Mouse (Mus musculus) lung, postnatal 4 days (tissue): ENCODE data around the gene Ighmbp2.
"Not testable (repeated sequence)": the region's sequence is repeated elsewhere in the genome, so short reads cannot be mapped to it uniquely, and the experiment has no call there.

ENCODE experiments used
- DNase-seq, 2 experiments: peaks; one replicate each; pipeline ENCODE4 v3.0.0; 2021

The Ighmbp2 gene

DNA sequence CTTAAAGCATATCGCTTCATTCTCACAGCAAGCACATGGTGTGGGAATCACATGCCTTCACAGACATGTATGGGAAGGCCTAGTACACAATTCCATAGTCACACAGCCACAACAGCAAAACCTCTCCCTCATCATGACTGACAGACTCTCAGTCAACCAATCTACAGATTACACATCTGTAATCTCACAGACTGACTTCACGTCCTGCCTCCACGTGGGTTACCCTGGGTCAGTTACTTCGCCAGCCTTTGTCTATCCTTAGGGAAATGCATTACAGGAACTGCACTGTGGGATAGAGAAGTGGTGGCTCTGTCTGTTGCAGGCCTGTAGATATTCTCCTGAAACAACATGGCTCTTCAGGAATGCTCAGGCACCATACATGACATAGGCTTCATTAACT, 931 bp downstream of the Ighmbp2 start:
- DNase-seq: peak in 1 of 2 experiments; percentile 2

DNA sequence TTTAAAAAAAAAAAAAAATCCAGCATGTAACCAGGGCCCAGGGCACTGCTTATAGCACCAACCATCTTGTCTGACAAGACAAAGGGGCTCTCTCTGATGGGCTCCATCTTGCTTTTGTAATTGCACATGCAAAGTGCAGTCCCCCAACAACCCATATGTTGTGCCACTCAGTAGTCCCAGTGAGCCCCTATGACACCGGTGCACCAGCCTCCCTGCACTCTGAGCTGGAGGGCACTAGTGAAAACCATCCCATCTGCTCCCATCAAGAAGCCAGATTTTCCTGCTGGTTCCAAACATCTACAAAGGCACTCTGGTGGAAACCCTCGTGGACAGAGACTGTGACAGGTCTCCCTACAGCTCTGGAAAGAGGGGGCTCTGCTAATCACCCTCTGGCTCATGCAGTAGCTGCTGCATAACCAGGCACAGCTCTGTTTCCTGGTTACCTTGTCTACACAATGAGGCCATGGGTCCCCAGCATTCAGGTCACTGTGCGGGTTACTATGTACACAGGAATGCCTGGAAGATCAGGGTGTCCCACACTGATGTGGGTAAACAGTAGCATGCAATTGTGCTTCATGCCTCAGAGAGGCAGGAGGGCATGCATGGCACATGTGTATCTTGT, 7.0 kb downstream of the Ighmbp2 start:
- DNase-seq: no peak

DNA sequence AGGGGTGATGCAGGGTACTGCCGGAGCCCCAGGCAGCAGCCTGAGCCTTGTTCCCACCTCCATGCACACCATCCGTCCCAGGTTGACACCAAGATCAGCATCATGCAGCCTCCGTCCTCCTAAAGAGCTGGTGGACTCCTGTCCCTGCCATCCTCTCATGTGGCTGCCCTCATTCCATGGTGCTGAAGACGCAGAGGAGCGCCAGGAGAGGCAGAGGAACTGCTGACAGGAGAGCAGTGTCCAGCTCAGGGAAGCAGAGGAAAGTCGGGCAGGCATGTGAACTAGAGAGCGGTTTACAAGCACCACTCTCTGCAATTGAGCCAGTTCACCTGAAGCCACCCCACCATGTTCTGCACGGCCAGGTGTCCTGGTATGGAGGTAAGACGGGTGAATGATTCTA, 9.5 kb downstream of the Ighmbp2 start:
- peak in 1 of 2 experiments; percentile 15 for DNase-seq

DNA sequence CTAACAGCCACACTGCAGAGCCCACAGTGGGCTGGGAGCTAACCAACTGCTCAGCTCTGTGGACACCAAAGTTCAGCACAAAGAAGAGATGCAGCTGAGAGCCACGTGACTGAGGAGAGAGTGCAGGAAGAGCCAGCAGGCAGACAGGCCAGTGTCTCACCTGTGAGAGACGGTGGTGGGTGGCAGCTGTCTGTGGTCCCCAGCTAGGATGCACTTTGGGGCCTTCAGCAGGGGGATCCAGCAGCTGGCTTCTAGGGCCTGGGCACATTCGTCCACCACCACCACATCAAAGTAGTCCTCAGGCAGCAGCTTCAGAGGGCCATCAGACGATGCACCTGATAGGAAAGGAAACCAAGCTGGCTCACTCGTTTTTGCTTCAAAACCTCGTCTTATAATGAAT, 11.5 kb downstream of the Ighmbp2 start:
- peak in 1 of 2 experiments; percentile 14 for DNase-seq

- DNase-seq: no peak
These were observed 13.0 kb downstream of the Ighmbp2 start for GRCm38 (mm10) chr19:3269803-3270202.

DNA sequence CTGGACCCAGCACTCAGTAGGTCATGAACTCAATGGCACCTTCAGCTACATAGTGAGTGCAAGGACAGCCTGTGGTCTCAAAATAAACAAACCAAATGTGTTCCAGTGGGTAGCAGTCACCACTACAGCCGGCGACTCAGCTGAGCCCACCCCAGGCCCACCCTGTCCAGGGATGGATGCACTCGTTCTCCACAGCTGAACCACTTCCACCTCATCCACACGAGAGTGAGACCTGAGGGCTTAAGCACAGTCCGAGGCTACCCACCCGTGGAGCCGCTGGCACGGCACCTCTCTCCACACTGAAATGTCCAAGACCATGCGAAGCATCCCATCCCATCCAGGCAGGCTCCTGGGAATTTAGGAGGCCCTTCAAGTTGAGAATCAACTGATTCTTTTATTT, 13.5 kb downstream of the Ighmbp2 start:
- DNase-seq: no peak

GRCm38 (mm10) chr19:3268218-3268980, 14.4 kb downstream of the Ighmbp2 start:
- no peak for DNase-seq

DNA sequence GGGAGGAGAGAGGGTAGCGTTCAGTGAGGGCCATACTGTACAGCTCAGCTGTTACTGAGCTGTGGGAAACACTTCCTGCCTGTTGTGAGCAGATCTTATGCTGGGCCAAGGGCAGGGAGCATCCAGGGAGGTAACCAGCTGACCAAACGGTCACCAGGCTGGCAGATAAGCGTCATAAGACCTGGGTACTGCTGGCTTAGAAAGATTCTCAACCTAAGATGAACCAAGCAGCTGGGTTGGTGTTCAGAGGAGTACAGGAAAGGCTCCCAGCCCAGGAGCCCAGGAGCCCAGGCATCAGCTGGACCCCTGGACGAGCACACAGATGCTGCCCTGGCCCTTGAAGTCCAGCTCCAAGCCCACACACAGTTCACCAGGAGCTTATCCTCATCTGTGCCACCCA, 15.5 kb downstream of the Ighmbp2 start:
- no peak for DNase-seq

DNA sequence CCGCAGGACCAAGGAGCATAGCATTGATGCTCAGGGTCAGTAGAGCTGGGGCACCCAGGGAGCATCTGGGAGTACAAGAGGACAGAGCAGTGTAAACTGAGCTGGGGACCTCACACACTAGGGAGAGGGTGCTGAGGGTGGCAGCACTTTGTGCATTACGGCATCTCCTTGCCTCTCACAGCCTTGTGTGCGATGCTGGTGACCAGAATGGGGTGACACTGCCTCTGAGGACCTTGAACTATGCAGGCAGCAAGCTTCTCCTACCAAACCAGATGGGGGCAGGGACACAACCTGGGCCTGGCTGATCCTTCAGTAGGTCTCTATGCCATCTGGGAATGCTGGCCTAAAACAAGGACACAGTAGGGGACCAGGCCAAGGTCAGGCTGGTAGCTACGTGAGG, 16.1 kb downstream of the Ighmbp2 start:
- no peak for DNase-seq

DNA sequence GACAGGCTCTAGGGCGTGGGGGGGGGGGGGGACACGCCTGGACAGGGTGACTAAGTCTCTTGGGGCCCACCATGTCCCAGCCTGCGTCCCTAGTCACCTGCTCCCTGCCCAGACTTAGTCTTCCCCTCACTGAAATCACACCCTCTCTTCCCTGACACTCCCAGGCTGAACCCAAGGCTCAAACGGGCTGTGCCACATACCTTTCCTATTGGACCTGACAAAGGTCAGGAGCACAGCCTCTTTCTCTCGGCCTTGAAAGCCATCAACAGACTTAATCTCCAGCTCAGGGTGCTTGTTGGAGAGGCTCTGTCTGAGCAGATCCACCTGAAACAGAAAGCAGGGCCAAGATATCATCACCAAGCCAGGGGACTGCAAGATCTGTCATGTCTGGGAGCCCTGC, 16.7 kb downstream of the Ighmbp2 start:
- no peak for DNase-seq

- DNase-seq: peak in 1 of 2 experiments; percentile 16
These were observed 17.6 kb downstream of the Ighmbp2 start for GRCm38 (mm10) chr19:3265180-3265579.

GRCm38 (mm10) chr19:3264348-3264747, 18.5 kb downstream of the Ighmbp2 start:
- peak; percentile 2 to 15 for DNase-seq

GRCm38 (mm10) chr19:3261764-3262525, 20.9 kb downstream of the Ighmbp2 start:
- DNase-seq: peak; percentile 3 to 17

DNA sequence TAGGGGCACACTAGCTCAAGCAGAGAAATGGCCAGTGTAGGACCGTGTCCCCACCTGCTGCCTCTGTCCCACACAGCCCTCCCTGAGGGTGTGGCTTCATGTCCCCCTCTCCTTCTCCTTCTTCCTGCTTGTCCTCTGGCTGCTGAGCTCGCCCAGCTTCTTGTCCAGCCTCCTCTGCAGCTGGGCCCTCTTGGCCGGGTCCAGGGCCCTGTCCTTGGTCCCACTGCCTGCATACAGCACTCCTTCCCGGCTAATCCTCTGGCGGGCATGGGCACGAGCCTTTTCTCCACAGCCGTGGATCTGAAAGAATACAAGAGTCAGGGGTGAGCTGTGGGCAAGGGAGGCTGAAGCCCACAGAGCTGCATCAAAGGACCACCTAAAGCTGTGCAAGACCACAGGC, 21.5 kb downstream of the Ighmbp2 start:
- DNase-seq: peak; percentile 2 to 15

DNA sequence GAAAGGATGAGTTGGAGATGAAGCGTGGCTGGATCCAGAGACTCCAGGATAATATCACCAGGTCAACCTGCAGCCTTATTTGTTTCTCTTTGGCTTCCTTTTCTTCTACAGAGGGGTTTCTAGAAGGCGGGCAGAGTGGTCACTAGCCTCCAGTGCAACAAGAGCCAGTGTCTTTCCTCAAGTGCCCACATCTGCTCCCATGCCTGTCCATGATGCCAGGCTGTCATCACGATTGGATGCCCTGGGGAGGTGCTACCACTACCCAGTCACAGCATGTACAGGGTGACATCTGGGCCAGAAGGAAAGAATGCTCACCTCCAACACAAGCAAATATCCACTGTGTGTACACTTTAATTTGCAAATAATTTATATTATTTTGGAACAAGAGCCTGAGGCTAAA, 22.2 kb downstream of the Ighmbp2 start:
- peak in 1 of 2 experiments; percentile 1 for DNase-seq

DNA sequence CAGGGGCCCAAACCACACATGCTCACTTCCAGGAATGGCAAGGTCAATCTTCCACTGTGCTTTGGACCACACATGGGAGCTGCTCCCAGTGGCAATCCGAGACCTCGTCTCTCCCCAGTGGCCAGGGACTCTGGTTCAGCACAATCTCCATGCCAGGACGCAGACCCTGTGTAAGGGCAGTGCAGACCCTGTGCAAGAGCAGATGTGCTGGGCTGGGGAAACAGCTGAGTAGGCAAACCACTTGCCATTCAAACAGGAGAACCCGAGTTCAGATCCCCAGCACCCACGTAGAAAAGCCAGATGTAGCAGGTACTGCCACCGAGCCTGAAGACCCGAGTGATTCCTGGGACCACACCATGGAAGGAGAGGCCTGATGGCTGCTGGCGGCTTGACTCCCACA, 22.8 kb downstream of the Ighmbp2 start:
- peak in 1 of 2 experiments; percentile 1 for DNase-seq

GRCm38 (mm10) chr19:3225261-3225660, 57.6 kb downstream of the Ighmbp2 start:
- DNase-seq: not testable (repeated sequence)

GRCm38 (mm10) chr19:3214937-3215336, 67.9 kb downstream of the Ighmbp2 start:
- not testable (repeated sequence) for DNase-seq
